Mouse (Mus musculus) fibroblast of lung, adult 2 months (primary cell): ENCODE data around the gene Hist2h3c1.
"Not testable (repeated sequence)": the region's sequence is repeated elsewhere in the genome, so short reads cannot be mapped to it uniquely, and the experiment has no call there.

Experiments
- DNase-seq: peaks from one replicate; pipeline ENCODE4 v3.0.0-alpha.2; 2011; ENCODE audit warnings: low read depth

The Hist2h3c1 gene

DNA sequence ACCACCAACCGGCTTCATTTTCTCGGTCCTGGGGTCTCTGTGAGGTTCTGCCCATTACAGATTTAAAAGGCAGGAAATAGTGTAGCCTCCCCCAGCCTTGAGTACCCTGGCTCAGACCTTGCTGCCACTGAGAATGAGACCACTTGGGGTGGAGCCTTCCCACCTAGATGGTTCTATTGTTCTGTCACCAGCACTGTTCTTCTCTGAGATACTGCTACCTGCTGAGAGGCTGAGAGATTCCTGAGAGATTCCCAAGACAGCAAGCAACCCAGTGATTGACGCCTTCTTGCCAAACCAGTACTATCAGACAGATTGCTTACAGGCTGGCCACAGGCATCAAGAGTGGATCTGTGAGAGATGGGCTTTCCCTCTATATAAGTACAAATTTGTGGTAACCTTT, 42.7 kb downstream of the Hist2h3c1 start:
- no peak for DNase-seq

DNA sequence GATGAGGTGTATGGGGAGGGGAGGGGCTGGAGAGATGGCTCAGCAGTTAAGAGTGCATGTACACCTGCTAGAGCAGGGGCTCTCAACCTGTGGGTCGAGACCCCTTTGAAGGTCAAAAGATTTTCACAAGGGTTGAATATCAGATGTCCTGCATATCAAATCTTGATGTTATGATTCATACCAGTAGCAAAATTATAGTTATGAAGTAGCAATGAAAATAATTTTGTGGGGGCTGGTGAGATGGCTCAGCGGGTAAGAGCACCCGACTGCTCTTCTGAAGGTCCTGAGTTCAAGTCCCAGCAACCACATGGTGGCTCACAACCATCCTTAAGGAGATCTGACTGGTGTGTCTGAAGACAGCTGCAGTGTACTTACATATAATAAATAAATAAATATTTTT, 44.2 kb downstream of the Hist2h3c1 start:
- not testable (repeated sequence) for DNase-seq

GRCm38 (mm10) chr3:96292641-96293040, 46.2 kb downstream of the Hist2h3c1 start:
- DNase-seq, result no peak

GRCm38 (mm10) chr3:96293368-96293767, 46.9 kb downstream of the Hist2h3c1 start:
- DNase-seq, result no peak

DNA sequence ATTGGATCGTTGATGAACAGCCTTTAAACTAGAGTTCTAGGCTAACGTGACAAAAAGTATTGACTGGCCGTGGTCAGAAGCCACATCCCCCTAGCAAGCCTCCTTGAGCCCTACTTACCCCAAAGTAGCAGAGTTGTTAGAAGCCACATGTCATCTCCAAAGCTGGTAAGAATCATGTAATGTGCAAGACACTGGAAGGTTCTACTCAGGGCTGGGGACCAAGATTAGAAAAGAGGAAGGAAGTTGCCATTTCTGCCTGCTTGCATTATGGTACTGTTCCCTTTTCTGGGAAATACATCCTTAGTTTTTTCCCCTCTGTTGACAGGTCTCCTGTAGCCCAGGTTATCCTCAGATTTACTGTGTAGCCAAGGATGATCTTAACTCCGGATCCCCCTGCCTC, 47.3 kb downstream of the Hist2h3c1 start, which contains the start of gene Fcgr1:
TSS of gene Fcgr1 (minus strand) at position 183 of the 400 bp plus-strand sequence.
- DNase-seq, result no peak
